Mouse (Mus musculus) left cerebral cortex, adult 6 months (tissue): Measurements from ENCODE around the gene Gm30302. TPM values are rescaled to one million over a fixed set of nuclear protein-coding genes. Genes with fewer than 3 reads are reported as not detected.

Experiments
- long read RNA-seq, 2 experiments: library from polyadenylated mRNA; unstranded; transcript quantifications; one replicate each; pipeline ENCODE4 v2.0.0; 2019 to 2020
- polyA plus RNA-seq: library from polyadenylated mRNA; unstranded; fragments of <200 nt; fragmentation: Nextera tagmentation; gene quantifications from 2 replicates; pipeline ENCODE4 v1.2.3, GENCODE M21; 2021

Gm30302 gene
- not detected in 2 replicates for polyA plus RNA-seq
- long read RNA-seq, experiment 1 = 0 reads
- long read RNA-seq, experiment 2 = 0 reads

DNA sequence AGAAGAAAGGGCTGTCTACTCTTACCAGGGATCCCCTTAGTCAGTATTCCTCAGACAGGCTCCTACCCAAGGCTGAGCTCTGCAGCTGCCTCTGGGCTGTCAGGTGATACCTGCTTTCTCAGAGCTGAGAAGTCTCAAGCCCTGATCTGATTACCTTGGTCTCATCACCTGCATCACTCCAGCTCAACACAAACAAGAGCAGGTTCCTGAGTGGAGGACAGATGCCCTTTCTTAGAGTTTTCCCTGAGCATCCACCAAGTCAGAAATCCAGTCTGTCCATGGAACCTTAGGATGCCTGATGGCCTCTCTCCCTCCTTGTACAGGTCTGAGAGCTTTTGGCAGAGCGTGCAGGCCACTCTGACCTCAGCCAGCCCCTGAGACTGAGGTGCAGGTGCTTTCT is at the start of gene Gm30302:
Gm30302 (minus strand) TSS at position 101 of the 400 bp plus-strand sequence.

Other genes with a start within 250 kb of the Gm30302 start
- gene Omd, start 216.5 kb downstream of the Gm30302 start, polyA plus RNA-seq = 0.99 and 1.4 TPM in 2 replicates
- 3.5 and 4.7 TPM in 2 replicates for gene Ogn, start 191.0 kb downstream of the Gm30302 start, polyA plus RNA-seq
- gene Cenpp, start 146.2 kb downstream of the Gm30302 start, polyA plus RNA-seq = 1.2 TPM in 2 replicates
- 11.0 and 11.2 TPM in 2 replicates for gene Nol8, start 145.9 kb downstream of the Gm30302 start, polyA plus RNA-seq
- gene Iars, start 116.9 kb downstream of the Gm30302 start, polyA plus RNA-seq = 9.8 and 12.3 TPM in 2 replicates